Mouse (Mus musculus) forebrain, embryonic 13.5 days (tissue): Measurements from ENCODE around the gene Fbxo24. TPM values are rescaled to one million over a fixed set of nuclear protein-coding genes. Genes with fewer than 3 reads are reported as not detected.
A peak's percentile ranks its signal among the peaks of the same experiment; 100 is the strongest.
"Not testable (repeated sequence)": the region's sequence is repeated elsewhere in the genome, so short reads cannot be mapped to it uniquely, and the experiment has no call there.

ENCODE experiments used
- ATAC-seq: fragments of 200-750 bp; cut with Nextera tagmentation; 2 replicates; pipeline ENCODE4 v1.8.0; 2017
- H3K27ac ChIP-seq: fragments of 300-500 bp; sonication (generic); 2 replicates; pipeline ENCODE4 v1.5.1; 2015; ENCODE audit warnings: inconsistent platforms, mild to moderate bottlenecking, moderate library complexity
- H3K27me3 ChIP-seq: fragments of 300-500 bp; sonication (generic); 2 replicates; pipeline ENCODE4 v1.6.1; 2015; ENCODE audit warnings: mild to moderate bottlenecking, inconsistent platforms
- H3K36me3 ChIP-seq: fragments of 300-500 bp; sonication (generic); 2 replicates; pipeline ENCODE4 v1.6.1; 2015; ENCODE audit warnings: mild to moderate bottlenecking, inconsistent platforms; ENCODE audit not compliant: poor library complexity, severe bottlenecking
- H3K4me1 ChIP-seq: fragments of 300-500 bp; sonication (generic); 2 replicates; pipeline ENCODE4 v1.6.1; 2015; ENCODE audit warnings: inconsistent platforms
- H3K4me2 ChIP-seq: fragments of 300-500 bp; sonication (generic); 2 replicates; pipeline ENCODE4 v1.6.1; 2015; ENCODE audit warnings: inconsistent platforms, mild to moderate bottlenecking, moderate library complexity
- H3K4me3 ChIP-seq: fragments of 300-500 bp; sonication (generic); 2 replicates; pipeline ENCODE4 v1.5.1; 2015; ENCODE audit warnings: mild to moderate bottlenecking, inconsistent platforms
- H3K9ac ChIP-seq: fragments of 300-500 bp; sonication (generic); 2 replicates; pipeline ENCODE4 v1.6.1; 2015; ENCODE audit warnings: mild to moderate bottlenecking, inconsistent platforms
- H3K9me3 ChIP-seq: fragments of 300-500 bp; sonication (generic); replicated peaks from 2 replicates; pipeline ENCODE4 v1.6.1; 2016; ENCODE audit warnings: inconsistent platforms
- WGBS: fragments of 180-500 bp; shearing (Covaris S2); methylation state at CpG from one replicate; pipeline ENCODE4 v1.1.7; 2015; 5-methylcytosine and 5-hydroxymethylcytosine counted together
- polyA plus RNA-seq: library from polyadenylated mRNA; unstranded; fragments of >200 nt; fragmentation: Nextera tagmentation; extraction: Ambion mirVana; gene quantifications from 2 replicates; pipeline ENCODE4 v1.2.1, GENCODE M21; 2015

Fbxo24 gene
- polyA plus RNA-seq, 1 experiment from 2014 or later: 0.22 TPM

DNA sequence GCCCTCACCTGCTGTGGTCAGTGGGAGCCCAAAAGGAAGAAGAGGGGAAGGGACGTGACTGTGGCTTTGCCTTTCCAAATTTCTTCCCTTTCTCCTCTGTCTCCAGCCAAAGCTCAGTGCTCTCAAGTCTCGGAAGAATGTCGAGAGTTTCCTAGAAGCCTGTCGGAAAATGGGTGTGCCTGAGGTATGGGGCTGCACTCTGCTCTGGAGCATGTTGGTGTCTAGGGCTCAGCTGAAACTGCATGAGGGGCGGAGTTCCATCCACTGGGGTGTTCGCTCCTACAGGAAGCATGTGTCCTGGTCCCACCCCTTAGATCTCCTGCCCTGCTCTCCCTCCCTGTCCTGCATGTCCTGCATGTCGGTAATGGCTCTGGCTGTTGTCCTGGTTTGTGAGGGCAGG lies 10.7 kb upstream of the Fbxo24 start:
- Histone ChIP-seq H3K27me3 (peaks cover 16% of the 10 kb centered on the region), H3K4me3 (no peak overlapping the region), H3K36me3 (peaks cover 83% of the 10 kb centered on the region), H3K9me3 (no peaks in the 10 kb centered on the region), H3K4me2 (no peak overlapping the region), H3K4me1 (no peaks in the 10 kb centered on the region), H3K27ac (no peak overlapping the region), H3K9ac (no peak overlapping the region)
- 92% methylated on average over 7 of the region's 7 CpGs for WGBS
- ATAC-seq: no peak

DNA sequence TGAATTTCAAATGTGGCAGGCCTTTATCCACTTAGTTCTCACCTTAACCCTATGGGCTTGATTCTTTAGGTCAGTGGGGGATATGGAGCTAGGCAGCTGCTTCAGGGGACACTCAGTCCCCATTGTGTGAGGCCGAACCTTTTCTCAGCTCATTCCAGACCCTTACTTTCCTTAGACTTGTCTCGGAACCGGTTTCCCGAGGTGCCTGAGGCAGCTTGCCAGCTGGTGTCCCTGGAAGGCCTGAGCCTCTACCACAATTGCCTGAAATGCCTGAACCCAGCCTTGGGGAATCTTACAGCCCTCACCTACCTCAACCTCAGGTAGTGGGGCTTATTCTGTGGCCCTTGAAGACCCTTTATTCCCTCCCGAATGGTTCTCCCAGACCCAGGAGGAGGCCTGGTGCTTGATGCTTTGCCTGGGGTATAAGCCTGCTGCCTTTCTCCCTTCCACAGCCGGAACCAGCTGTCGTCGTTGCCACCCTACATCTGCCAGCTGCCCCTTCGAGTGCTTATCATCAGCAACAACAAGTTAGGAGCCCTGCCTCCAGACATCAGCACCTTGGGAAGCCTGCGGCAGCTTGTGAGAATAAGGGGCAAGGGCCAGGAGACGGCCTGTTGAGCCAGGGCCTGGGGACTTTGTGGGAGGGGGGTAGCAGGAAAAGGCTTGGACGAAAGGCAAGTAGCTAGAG lies 4.7 kb upstream of the Fbxo24 start:
- Histone ChIP-seq H3K4me2 (no peak overlapping the region), H3K4me1 (peaks cover 30% of the 10 kb centered on the region), H3K27me3 (no peaks in the 10 kb centered on the region), H3K36me3 (peaks cover 72% of the 10 kb centered on the region), H3K4me3 (no peak overlapping the region), H3K9me3 (no peaks in the 10 kb centered on the region), H3K9ac (no peak overlapping the region), H3K27ac (no peak overlapping the region)
- WGBS: 79% methylated on average over 12 of the region's 12 CpGs
- no peak for ATAC-seq

DNA sequence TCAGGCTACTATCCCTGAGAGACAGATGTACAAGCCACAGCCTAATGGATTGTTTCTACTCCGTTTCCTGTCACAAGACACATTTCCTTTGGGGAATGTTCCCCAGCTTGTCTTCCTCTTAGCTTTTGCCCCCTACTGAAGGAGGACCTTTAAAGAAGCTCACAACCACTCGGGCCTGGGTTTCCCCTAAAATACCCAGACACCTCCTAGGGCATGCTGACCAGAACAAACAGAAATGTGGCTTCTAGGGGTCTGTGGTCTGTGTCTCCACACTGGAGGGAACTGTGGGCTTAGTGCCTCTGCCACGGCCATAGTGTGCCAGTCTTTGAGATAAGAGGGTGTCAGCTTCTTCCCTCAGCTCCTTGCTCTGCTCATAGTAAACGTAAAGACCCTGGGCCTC lies 2.8 kb upstream of the Fbxo24 start:
- H3K4me1 ChIP-seq: peaks cover 36% of the 10 kb centered on the region
- H3K4me3 ChIP-seq: no peak overlapping the region
- H3K27me3 ChIP-seq: no peaks in the 10 kb centered on the region
- H3K4me2 ChIP-seq: peak overlapping the region; percentile 77
- ATAC-seq: no peak
- H3K9ac ChIP-seq: peak overlapping the region; percentile 81; the same call in 1 of the 2 replicates
- H3K9me3 ChIP-seq: no peaks in the 10 kb centered on the region
- H3K27ac ChIP-seq: no peak overlapping the region
- 87% methylated on average over 4 of the region's 4 CpGs for WGBS
- peaks cover 53% of the 10 kb centered on the region for H3K36me3 ChIP-seq

DNA sequence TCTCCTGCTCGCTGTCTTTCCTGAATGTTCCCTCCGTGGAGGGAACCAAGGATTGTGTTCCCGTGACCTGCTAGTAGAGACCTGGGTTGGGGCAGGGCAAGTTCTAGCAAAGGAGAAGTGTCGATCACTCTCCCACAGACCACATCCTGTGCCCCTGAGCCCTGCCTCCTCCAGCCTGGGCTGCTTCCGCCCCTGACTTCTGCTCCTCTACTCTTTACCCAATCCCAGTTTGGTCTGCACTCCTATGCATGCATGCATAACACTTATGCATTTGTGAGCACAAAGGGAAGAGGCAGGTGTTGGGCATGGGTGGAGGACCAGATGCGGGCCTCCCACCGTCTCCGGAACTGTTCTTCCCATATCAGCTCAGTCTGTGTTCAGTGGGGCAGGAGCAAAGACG lies 2.4 kb upstream of the Fbxo24 start:
- WGBS: 83% methylated on average over 9 of the region's 9 CpGs
- peak overlapping the region; percentile 81; the same call in 1 of the 2 replicates for H3K9ac ChIP-seq
- peaks cover 36% of the 10 kb centered on the region for H3K4me1 ChIP-seq
- H3K36me3 ChIP-seq: peaks cover 48% of the 10 kb centered on the region
- 0 out of 2 replicates have a peak overlapping the region, but pooled peaks have one; percentile 31 for H3K27ac ChIP-seq
- H3K9me3 ChIP-seq: no peaks in the 10 kb centered on the region
- no peaks in the 10 kb centered on the region for H3K27me3 ChIP-seq
- no peak for ATAC-seq
- H3K4me2 ChIP-seq: peak overlapping the region; percentile 77
- peak overlapping the region; percentile 69; the same call in 1 of the 2 replicates for H3K4me3 ChIP-seq

DNA sequence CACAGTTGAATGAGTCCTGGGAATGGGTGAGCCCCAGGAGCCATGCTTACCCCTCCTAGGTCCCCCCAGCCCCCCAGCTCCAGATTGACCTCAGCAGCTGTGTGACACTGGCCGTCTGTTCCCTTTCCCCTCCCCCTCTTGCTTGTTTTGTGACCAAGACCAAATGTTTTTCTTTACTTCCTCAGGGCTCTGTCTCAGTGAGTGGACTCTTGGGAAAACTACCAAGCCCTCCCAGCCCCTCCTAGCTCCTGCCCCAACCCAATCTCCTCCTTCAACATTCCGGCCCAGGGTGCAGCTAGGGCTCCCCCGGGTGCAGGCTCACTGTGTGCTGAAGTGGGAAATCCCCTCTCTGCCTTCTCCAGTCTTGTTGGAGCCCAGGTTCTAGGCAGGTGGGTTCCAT lies 1.8 kb upstream of the Fbxo24 start:
- Histone ChIP-seq H3K4me2 (peak overlapping the region; percentile 77), H3K4me1 (peaks cover 36% of the 10 kb centered on the region), H3K4me3 (peak overlapping the region; percentile 69), H3K27ac (peak overlapping the region; percentile 88; the same call in 1 of the 2 replicates), H3K9me3 (no peaks in the 10 kb centered on the region), H3K9ac (peak overlapping the region; percentile 81), H3K27me3 (no peaks in the 10 kb centered on the region), H3K36me3 (peaks cover 43% of the 10 kb centered on the region)
- ATAC-seq: no peak
- WGBS: 51% methylated on average over 3 of the region's 3 CpGs

DNA sequence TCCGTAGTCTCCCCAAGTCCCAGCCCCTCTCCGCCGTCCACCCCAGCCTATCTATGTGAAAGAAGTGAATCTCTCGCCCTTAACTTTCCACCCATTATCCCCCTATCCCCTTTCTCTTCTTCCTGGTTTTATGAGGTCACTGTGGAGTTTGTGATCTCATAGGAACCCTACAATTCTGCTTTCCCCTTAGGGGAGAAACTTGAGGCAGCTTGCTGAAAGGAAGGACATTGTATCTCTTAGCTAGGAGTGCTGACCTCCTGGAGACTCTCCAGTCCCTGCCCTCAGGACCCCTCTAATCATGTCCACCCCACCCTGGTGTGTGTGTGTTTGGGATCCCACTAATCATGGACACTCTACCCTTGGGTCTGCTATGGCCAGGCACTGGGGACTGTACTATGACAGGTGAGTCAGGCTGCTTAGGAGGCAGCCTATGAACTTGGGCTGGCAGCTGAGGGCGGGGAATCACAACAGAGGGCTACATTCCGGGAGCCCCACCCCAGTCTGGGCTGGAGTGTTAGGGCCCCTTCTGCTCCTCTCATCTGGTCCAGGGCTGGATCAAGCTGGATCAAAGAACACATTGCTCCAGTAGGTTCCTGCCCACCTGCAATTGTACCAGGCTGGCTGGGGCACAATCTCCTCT lies 1.2 kb upstream of the Fbxo24 start:
- ATAC-seq: no peak
- 27% methylated on average over 6 of the region's 6 CpGs for WGBS

DNA sequence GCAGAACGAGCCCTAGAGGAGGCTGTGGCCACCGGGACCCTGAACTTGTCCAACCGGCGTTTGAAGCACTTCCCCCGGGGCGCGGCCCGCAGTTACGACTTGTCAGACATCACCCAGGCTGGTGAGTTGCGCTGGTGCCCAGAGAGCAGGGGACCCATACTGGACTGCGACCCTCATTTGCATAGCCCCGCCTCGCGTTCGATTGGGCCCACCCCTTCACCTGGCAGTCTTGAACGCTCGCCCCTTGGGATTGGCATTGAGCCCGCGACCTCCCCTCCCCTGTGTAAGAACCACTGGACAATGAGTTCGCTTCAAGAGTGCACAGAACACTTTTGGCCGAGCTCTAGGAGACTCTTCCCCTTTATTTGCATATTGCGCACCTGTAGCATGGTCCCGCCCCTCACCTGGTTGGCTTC lies 512 bp upstream of the Fbxo24 start:
- Histone ChIP-seq H3K36me3 (peaks cover 31% of the 10 kb centered on the region), H3K4me3 (peak overlapping the region; percentile 69), H3K27me3 (no peaks in the 10 kb centered on the region), H3K27ac (peak overlapping the region; percentile 88), H3K9ac (peak overlapping the region; percentile 81), H3K4me2 (peak overlapping the region; percentile 77), H3K4me1 (peaks cover 36% of the 10 kb centered on the region), H3K9me3 (no peaks in the 10 kb centered on the region)
- peak; percentile 14 for ATAC-seq
- under 1% methylated on average over 23 of the region's 23 CpGs for WGBS

More for the DNA sequence above, 1.2 kb upstream of the Fbxo24 start:
- Histone ChIP-seq H3K4me2 (peak overlapping the region; percentile 77), H3K4me3 (peak overlapping the region; percentile 69), H3K9ac (peak overlapping the region; percentile 81), H3K27ac (peak overlapping the region; percentile 88; the same call in 1 of the 2 replicates), H3K36me3 (peaks cover 37% of the 10 kb centered on the region), H3K4me1 (peaks cover 36% of the 10 kb centered on the region), H3K27me3 (no peaks in the 10 kb centered on the region), H3K9me3 (no peaks in the 10 kb centered on the region)

DNA sequence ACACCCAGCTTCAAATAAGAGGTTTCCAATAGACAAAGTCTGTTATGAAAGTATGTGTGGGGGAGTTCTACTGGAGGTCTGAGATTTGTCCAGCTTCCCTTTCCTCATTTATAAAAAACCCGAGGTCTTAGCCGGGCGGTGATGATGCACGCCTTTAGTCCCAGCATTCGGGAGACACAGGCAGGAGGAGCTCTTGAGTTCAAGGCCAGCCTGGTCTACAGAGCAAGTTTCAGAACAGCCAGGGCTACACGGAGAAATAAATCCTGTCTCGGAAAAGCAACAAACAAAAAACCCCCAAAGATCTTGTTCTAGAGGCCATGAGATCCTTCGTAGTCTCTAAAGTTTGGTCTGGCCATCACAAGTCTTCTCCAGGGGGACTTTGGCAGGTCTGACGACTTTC lies 811 bp downstream of the Fbxo24 start:
- H3K9ac ChIP-seq: peak overlapping the region; percentile 80
- 4% methylated on average over 9 of the region's 9 CpGs for WGBS
- H3K4me1 ChIP-seq: peaks cover 36% of the 10 kb centered on the region
- H3K4me3 ChIP-seq: peak overlapping the region; percentile 69
- H3K27ac ChIP-seq: peak overlapping the region; percentile 92
- no peak for ATAC-seq
- H3K27me3 ChIP-seq: no peaks in the 10 kb centered on the region
- peak overlapping the region; percentile 73 for H3K4me2 ChIP-seq
- H3K9me3 ChIP-seq: no peaks in the 10 kb centered on the region
- peaks cover 19% of the 10 kb centered on the region for H3K36me3 ChIP-seq

DNA sequence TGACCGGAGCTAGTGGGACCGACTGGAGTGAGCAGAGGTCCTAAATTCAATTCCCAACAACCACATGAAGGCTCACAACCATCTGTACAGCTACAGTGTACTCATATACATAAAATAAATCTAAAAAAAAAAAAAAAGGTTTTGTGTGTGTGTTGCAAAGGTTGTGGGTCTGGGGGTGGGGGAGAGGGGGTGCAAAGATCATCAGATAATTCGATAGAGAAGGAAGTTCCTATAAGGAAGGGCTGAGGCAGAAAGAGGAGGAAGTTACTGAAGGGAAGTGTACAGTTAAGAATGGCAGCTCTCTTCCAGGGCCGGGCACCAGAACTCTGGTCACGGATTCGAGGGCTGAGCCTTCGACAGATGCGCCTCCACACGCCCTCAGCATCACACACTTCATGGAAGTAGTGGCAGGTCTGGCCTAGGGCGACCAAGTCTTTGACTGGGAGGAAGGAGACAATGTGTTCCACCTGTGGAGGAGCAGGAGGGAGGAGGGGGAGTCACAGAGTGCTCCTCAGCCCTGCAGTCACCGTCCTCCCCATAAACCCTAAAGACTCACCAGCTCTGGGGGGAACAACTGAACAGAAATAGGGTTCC lies 4.8 kb downstream of the Fbxo24 start:
- WGBS: 87% methylated on average over 11 of the region's 11 CpGs
- Histone ChIP-seq H3K4me2 (no peak overlapping the region), H3K36me3 (no peaks in the 10 kb centered on the region), H3K4me1 (peaks cover 6% of the 10 kb centered on the region), H3K4me3 (no peak overlapping the region), H3K9me3 (no peaks in the 10 kb centered on the region), H3K27ac (no peak overlapping the region), H3K27me3 (no peaks in the 10 kb centered on the region), H3K9ac (no peak overlapping the region)
- ATAC-seq: no peak

DNA sequence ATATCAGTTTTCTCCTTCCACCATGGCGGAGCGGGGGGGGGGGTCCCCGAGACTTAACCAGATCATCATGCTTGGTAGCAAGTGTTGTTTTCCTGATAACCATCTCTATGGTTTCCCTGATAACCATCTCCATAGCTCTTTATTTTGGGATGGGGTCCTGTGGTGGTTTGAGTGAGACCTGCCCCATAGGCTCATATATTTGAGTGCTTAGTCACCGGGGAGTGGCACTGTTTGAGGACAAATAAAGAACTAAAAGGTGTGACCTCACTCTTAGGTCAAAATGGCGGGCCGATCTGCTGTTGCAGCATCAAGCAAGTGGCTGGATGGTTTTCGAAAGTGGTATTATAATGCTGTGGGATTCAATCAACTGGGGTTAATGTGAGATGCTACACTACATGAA lies 13.5 kb downstream of the Fbxo24 start:
- no peak overlapping the region for H3K4me3 ChIP-seq
- no peak for ATAC-seq
- no peaks in the 10 kb centered on the region for H3K4me1 ChIP-seq
- H3K9ac ChIP-seq: no peak overlapping the region
- H3K36me3 ChIP-seq: no peaks in the 10 kb centered on the region
- no peak overlapping the region for H3K27ac ChIP-seq
- no peaks in the 10 kb centered on the region for H3K9me3 ChIP-seq
- WGBS: 88% methylated on average over 7 of the region's 7 CpGs
- no peak overlapping the region for H3K4me2 ChIP-seq
- 0 out of 2 replicates have a peak, but pooled peaks cover 4% of the 10 kb centered on the region for H3K27me3 ChIP-seq

DNA sequence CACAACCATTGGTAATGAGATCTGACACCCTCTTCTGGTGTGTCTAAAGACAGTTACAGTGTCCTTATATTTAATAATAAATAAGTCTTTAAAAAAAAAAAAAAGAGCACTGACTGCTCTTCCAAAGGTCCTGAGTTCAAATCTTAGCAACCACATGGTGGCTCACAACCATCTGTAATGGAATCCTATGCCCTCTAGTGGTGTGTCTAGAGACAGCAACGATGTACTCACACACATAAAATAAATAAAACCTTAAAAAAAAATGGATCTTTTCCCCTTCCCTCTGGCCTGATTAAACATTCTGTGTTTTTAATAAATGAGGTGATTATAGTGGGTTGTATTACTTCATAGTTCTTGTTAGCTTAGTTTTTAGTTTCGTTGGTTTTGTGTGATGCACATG lies 13.9 kb downstream of the Fbxo24 start:
- not testable (repeated sequence) for ATAC-seq

DNA sequence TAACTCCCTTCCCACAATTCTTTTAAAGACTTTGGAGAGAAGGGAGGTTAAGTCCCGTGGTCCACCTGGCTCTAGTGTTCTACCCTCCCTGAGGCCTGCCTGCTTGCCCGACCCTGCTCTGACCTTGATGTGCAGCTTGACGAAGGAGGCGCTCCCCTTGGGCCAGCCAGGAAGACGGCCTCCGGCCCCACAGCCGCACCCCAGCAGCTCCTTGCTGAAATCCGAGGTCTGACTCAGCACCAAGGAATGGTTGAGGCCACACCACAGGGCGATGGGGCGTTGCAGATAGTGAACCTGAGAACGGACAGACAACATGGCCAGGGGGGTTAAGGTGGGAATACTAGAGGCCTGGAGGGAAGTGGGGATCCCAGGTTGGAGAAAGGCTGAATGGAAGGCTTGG lies 15.3 kb downstream of the Fbxo24 start, which contains the start of gene Pcolce:
TSS of gene Pcolce (minus strand) at position 235 of the 400 bp plus-strand sequence.
- H3K4me1 ChIP-seq: 0 out of 2 replicates have a peak, but pooled peaks cover 3% of the 10 kb centered on the region
- no peaks in the 10 kb centered on the region for H3K9me3 ChIP-seq
- no peak within 1 kb of the TSS for H3K4me3 ChIP-seq
- H3K27me3 ChIP-seq: peaks cover 11% of the 10 kb centered on the region
- no peaks in the 10 kb centered on the region for H3K36me3 ChIP-seq
- H3K27ac ChIP-seq: no peak within 1 kb of the TSS
- H3K4me2 ChIP-seq: no peak within 1 kb of the TSS
- WGBS: 72% methylated on average over 11 of the region's 11 CpGs
- ATAC-seq: no peak
- H3K9ac ChIP-seq: peak within 1 kb of the TSS; percentile 38; the same call in 1 of the 2 replicates

More for the DNA sequence above, 13.9 kb downstream of the Fbxo24 start:
- WGBS: 91% methylated on average over 2 of the region's 2 CpGs
- H3K36me3 ChIP-seq, H3K4me2 ChIP-seq, H3K4me1 ChIP-seq, H3K27ac ChIP-seq, H3K27me3 ChIP-seq, H3K4me3 ChIP-seq, H3K9ac ChIP-seq, H3K9me3 ChIP-seq: not testable (repeated sequence)
